Mouse (Mus musculus) testis, adult 2 months (tissue): Measurements from ENCODE around the gene Insr.

ENCODE experiments used
- CTCF ChIP-seq: fragments of 200-500 bp; IDR thresholded peaks from 2 replicates; pipeline ENCODE4 v1.5.1; 2012; ENCODE audit warnings: low read depth, mild to moderate bottlenecking, inconsistent platforms, low read length, moderate library complexity; ENCODE audit not compliant: control insufficient read depth, insufficient read depth, insufficient replicate concordance
- POLR2A ChIP-seq: fragments of 200-500 bp; IDR thresholded peaks from 2 replicates; pipeline ENCODE4 v1.6.1; 2012; ENCODE audit warnings: low read depth, mild to moderate bottlenecking, inconsistent platforms, low read length, moderate library complexity; ENCODE audit not compliant: control insufficient read depth

DNA sequence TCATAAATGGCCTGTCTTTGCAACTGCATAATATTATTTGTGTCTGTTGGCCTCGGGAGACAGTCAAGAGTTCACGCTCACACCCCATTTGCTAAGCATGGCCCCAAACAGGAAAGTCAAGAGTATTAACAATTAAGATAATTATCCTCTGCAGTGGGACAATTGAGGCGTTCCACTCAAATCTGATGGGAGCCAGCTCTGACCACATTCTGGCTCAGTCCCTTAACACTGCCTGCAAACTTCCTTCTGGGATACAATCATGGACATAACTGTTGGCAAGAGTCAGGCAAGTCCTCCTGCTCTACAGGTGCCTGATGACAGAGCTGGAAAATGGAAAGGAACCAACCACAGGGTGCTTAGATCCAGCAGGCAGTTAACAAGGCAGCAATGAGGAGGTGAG lies 43.1 kb downstream of the Insr start:
- TF ChIP-seq POLR2A (no peak), CTCF (no peak)
